Comparison of ENCODE assay signal across 30 mouse cellular contexts in genomic region chr11:83238389-83238788, GRCm38 (mm10). TPM values are rescaled to one million over a fixed set of nuclear protein-coding genes. Genes with fewer than 3 reads are reported as not detected.
DNase-seq lines count a peak whose midpoint lies in the region; ATAC-seq and TF ChIP-seq lines count a peak whose summit lies in the region.
"Had no signal": no experiment of that assay in that cellular context is flagged by ENCODE, and none has a peak within 500 bp of the region (broad histone marks: within the 10 kb centered on the region; RNA-seq: fewer than 3 reads in every experiment).

No protein-coding gene starts in this region.

- no peaks in the 10 kb centered on the region for H3K9me3 ChIP-seq in liver, embryonic 14.5 days (ENCODE audit: control insufficient read depth, low read length)
- H3K9me3 ChIP-seq in liver, postnatal 0 days (ENCODE audit: low read length), result no peaks in the 10 kb centered on the region
- no peaks in the 10 kb centered on the region for H3K9me3 ChIP-seq in liver, embryonic 16.5 days (replicated peaks; ENCODE audit: control insufficient read depth, low read length)
- H3K9me3 ChIP-seq in liver, embryonic 11.5 days (ENCODE audit: control insufficient read depth, low read length), result no peaks in the 10 kb centered on the region
- H3K9me3 ChIP-seq in MEL (replicated peaks; ENCODE audit: insufficient read depth, low read length), result no peaks in the 10 kb centered on the region
- H3K9me3 ChIP-seq: embryonic facial prominence, embryonic 10.5 days; embryonic facial prominence, embryonic 12.5 days; forebrain, embryonic 13.5 days; forebrain, embryonic 15.5 days had no signal

- H3K4me2 ChIP-seq in liver, embryonic 14.5 days (ENCODE audit: low read depth), result no peak overlapping the region
- no peak overlapping the region for H3K4me2 ChIP-seq in liver, postnatal 0 days (ENCODE audit: low read depth, low read length)
- 0 out of 2 replicates have a peak overlapping the region, but pooled peaks have one; percentile 12 for H3K4me2 ChIP-seq in liver, embryonic 16.5 days (ENCODE audit: low read depth, low read length)
- no peak overlapping the region for H3K4me2 ChIP-seq in liver, embryonic 11.5 days
- H3K4me2 ChIP-seq: embryonic facial prominence, embryonic 12.5 days; forebrain, embryonic 13.5 days; forebrain, embryonic 15.5 days had no signal

- peaks cover 3% of the 10 kb centered on the region; the same call in 1 of the 2 replicates for H3K79me2 ChIP-seq in MEL (ENCODE audit: control insufficient read depth, insufficient read depth, low read length, poor library complexity)

- H3K4me1 ChIP-seq in liver, embryonic 14.5 days (replicated peaks; ENCODE audit: control insufficient read depth in 2 of 2, insufficient read depth in 2 of 2, low read length in 1 of 2), result peaks cover 7 to 16% of the 10 kb centered on the region in 2 experiments; a peak in 3 of 4 replicates
- H3K4me1 ChIP-seq in liver, postnatal 0 days (ENCODE audit: insufficient read depth), result 0 out of 2 replicates have a peak, but pooled peaks cover 3% of the 10 kb centered on the region
- H3K4me1 ChIP-seq in liver, embryonic 16.5 days (ENCODE audit: control insufficient read depth, low read depth, low read length), result peaks cover 2% of the 10 kb centered on the region; the same call in 1 of the 2 replicates
- H3K4me1 ChIP-seq in liver, embryonic 11.5 days (replicated peaks; ENCODE audit: control insufficient read depth, insufficient read depth, low read length), result no peaks in the 10 kb centered on the region
- H3K4me1 ChIP-seq in MEL (ENCODE audit: control insufficient read depth in 1 of 2, insufficient read depth in 2 of 2, low read length in 2 of 2), result peaks cover 15% of the 10 kb centered on the region in 2 experiments
- H3K4me1 ChIP-seq: embryonic facial prominence, embryonic 12.5 days; forebrain, embryonic 13.5 days; forebrain, embryonic 15.5 days had no signal

- no peaks in the 10 kb centered on the region for H3K27me3 ChIP-seq in liver, embryonic 14.5 days (ENCODE audit: control insufficient read depth, insufficient read depth, low read length)
- no peaks in the 10 kb centered on the region for H3K27me3 ChIP-seq in liver, postnatal 0 days (ENCODE audit: insufficient read depth, low read length)
- H3K27me3 ChIP-seq in liver, embryonic 16.5 days (ENCODE audit: control insufficient read depth, insufficient read depth, low read depth, low read length), result no peaks in the 10 kb centered on the region
- H3K27me3 ChIP-seq in liver, embryonic 11.5 days (replicated peaks; ENCODE audit: control insufficient read depth, insufficient read depth, low read length), result no peaks in the 10 kb centered on the region
- no peaks in the 10 kb centered on the region for H3K27me3 ChIP-seq in MEL (ENCODE audit: control insufficient read depth in 1 of 2, insufficient read depth in 2 of 2, low read length in 2 of 2)
- H3K27me3 ChIP-seq: CH12.LX; embryonic facial prominence, embryonic 12.5 days; forebrain, embryonic 13.5 days; forebrain, embryonic 15.5 days had no signal

- WGBS in liver, embryonic 14.5 days (ENCODE audit: insufficient replicate concordance), result 60% methylated on average over 2 of the region's 2 CpGs
- WGBS in liver, postnatal 0 days (ENCODE audit: insufficient replicate concordance), result 90% methylated on average over 2 of the region's 2 CpGs
- 58% methylated on average over 2 of the region's 2 CpGs for WGBS in liver, embryonic 16.5 days (ENCODE audit: insufficient replicate concordance)
- WGBS in liver, embryonic 11.5 days, result 77% methylated on average over 2 of the region's 2 CpGs

- no peak for TF ChIP-seq CTCF in liver, embryonic 14.5 days (IDR thresholded peaks at IDR 0.05; ENCODE audit: low read depth)
- no peak for TF ChIP-seq CTCF in liver, postnatal 0 days (IDR thresholded peaks at IDR 0.05; ENCODE audit: low read depth)
- no peak for TF ChIP-seq CTCF in MEL (IDR thresholded peaks at IDR 0.05 in 2 of 3, conservative IDR thresholded peaks at IDR 0.05 in 1 of 3; ENCODE audit: control insufficient read depth in 1 of 3, insufficient read depth in 1 of 3, low read depth in 2 of 3, low read length in 3 of 3, poor library complexity in 1 of 3, severe bottlenecking in 1 of 3)

- no peaks in the 10 kb centered on the region; the same call in 1 of the 2 replicates for H3K36me3 ChIP-seq in liver, embryonic 14.5 days (replicated peaks; ENCODE audit: control insufficient read depth, insufficient read depth, low read depth)
- 0 out of 2 replicates have a peak, but pooled peaks cover 4% of the 10 kb centered on the region for H3K36me3 ChIP-seq in liver, postnatal 0 days (replicated peaks; ENCODE audit: insufficient read depth, low read length)
- peaks cover 2% of the 10 kb centered on the region; the same call in 1 of the 2 replicates for H3K36me3 ChIP-seq in liver, embryonic 16.5 days (ENCODE audit: control insufficient read depth, insufficient read depth)
- H3K36me3 ChIP-seq in liver, embryonic 11.5 days (ENCODE audit: control insufficient read depth, insufficient read depth, low read length), result no peaks in the 10 kb centered on the region
- peaks cover 22 to 31% of the 10 kb centered on the region in 2 experiments for H3K36me3 ChIP-seq in MEL (ENCODE audit: control insufficient read depth in 1 of 2, insufficient read depth in 2 of 2, low read length in 2 of 2)
- H3K36me3 ChIP-seq: embryonic facial prominence, embryonic 10.5 days; embryonic facial prominence, embryonic 12.5 days; forebrain, embryonic 15.5 days had no signal

- no peak for TF ChIP-seq EP300 in liver, embryonic 14.5 days (IDR thresholded peaks at IDR 0.05; ENCODE audit: low read depth)
- no peak for TF ChIP-seq EP300 in liver, postnatal 0 days (IDR thresholded peaks at IDR 0.05; ENCODE audit: low read depth)
- 0 out of 4 replicates have a peak, but pooled peaks of 1 of the 2 experiments have one; percentile 18 for TF ChIP-seq EP300 in MEL (IDR thresholded peaks at IDR 0.05; ENCODE audit: low read depth in 1 of 2, low read length in 2 of 2)

- H3K4me3 ChIP-seq in liver, embryonic 14.5 days (ENCODE audit: insufficient read depth in 1 of 2, low read depth in 2 of 2, low read length in 2 of 2), result no peak overlapping the region
- H3K4me3 ChIP-seq in liver, postnatal 0 days (ENCODE audit: low read depth, low read length), result no peak overlapping the region
- no peak overlapping the region for H3K4me3 ChIP-seq in liver, embryonic 16.5 days (ENCODE audit: low read depth, low read length)
- no peak overlapping the region for H3K4me3 ChIP-seq in liver, embryonic 11.5 days (ENCODE audit: low read depth, low read length)
- no peak overlapping the region for H3K4me3 ChIP-seq in MEL (ENCODE audit: control insufficient read depth in 1 of 2, insufficient read depth in 1 of 2, low read depth in 2 of 2, low read length in 2 of 2)
- H3K4me3 ChIP-seq: embryonic facial prominence, embryonic 10.5 days; embryonic facial prominence, embryonic 12.5 days; erythroblast, embryonic 14.5 days; forebrain, embryonic 13.5 days; forebrain, embryonic 15.5 days had no signal

- no peak for DNase-seq in liver, embryonic 14.5 days (ENCODE audit: low read depth in 3 of 3, low spot score in 3 of 3)
- no peak for DNase-seq in liver, postnatal 0 days
- no peak for DNase-seq in liver, embryonic 11.5 days (ENCODE audit: low spot score)
- DNase-seq in MEL (ENCODE audit: low read depth, low spot score), result no peak
- no peak for DNase-seq in B cell, adult 2 months
- DNase-seq: adrenal gland, adult 8-10 months; adrenal gland, postnatal 14 days; adrenal gland, postnatal 36 days; cerebellum, adult 11-12 months; cerebellum, adult 2 months; cerebellum, adult 9-10 months; cerebellum, postnatal 10 days; cerebellum, postnatal 25 days; forebrain, postnatal 0 days had no signal

- TF ChIP-seq POLR2A in MEL (IDR thresholded peaks at IDR 0.05; ENCODE audit: control insufficient read depth in 1 of 2, insufficient read depth in 1 of 2, low read depth in 1 of 2, low read length in 2 of 2, poor library complexity in 1 of 2), result no peak

- peak; percentile 67; the same call in 1 of the 2 replicates for ATAC-seq in liver, embryonic 14.5 days (ENCODE audit: insufficient read depth)
- ATAC-seq in liver, postnatal 0 days, result no peak
- ATAC-seq in liver, embryonic 16.5 days (ENCODE audit: low read depth), result peak; percentile 80
- no peak for ATAC-seq in liver, embryonic 11.5 days (replicated peaks; ENCODE audit: low FRiP score)
- 0 out of 2 replicates have a peak, but pooled peaks have one; percentile 25 for ATAC-seq in erythroid progenitor cell, adult 5-6 weeks (replicated peaks; ENCODE audit: low FRiP score, poor library complexity, severe bottlenecking)
- no peak for ATAC-seq in megakaryocyte, adult 5-6 weeks (ENCODE audit: poor library complexity, severe bottlenecking)
- ATAC-seq: activated CD4-positive, CD25-positive, alpha-beta regulatory T cell, adult 4 months; CD4-positive, CD25-positive, alpha-beta regulatory T cell, adult 4 months; forebrain, embryonic 13.5 days; forebrain, embryonic 15.5 days; forebrain, postnatal 0 days; Patski had no signal

- TF ChIP-seq RAD21 in MEL (IDR thresholded peaks at IDR 0.05; ENCODE audit: low read depth, low read length), result no peak

- peak overlapping the region; percentile 52 for H3K27ac ChIP-seq in liver, embryonic 14.5 days
- H3K27ac ChIP-seq in liver, postnatal 0 days (ENCODE audit: low read depth), result no peak overlapping the region
- peak overlapping the region; percentile 14 for H3K27ac ChIP-seq in liver, embryonic 16.5 days (ENCODE audit: low read length)
- H3K27ac ChIP-seq in liver, embryonic 11.5 days (ENCODE audit: low read depth, low read length), result no peak overlapping the region
- peak overlapping the region; percentile 25 for H3K27ac ChIP-seq in MEL (ENCODE audit: control insufficient read depth, low read depth, low read length)
- H3K27ac ChIP-seq: embryonic facial prominence, embryonic 10.5 days; embryonic facial prominence, embryonic 12.5 days; forebrain, embryonic 13.5 days; forebrain, embryonic 15.5 days had no signal

- H3K9ac ChIP-seq in liver, embryonic 14.5 days (replicated peaks), result no peak overlapping the region
- no peak overlapping the region for H3K9ac ChIP-seq in liver, postnatal 0 days (replicated peaks)
- H3K9ac ChIP-seq in liver, embryonic 16.5 days (ENCODE audit: low read depth, low read length), result no peak overlapping the region
- no peak overlapping the region for H3K9ac ChIP-seq in liver, embryonic 11.5 days (ENCODE audit: low read depth, low read length)
- no peak overlapping the region for H3K9ac ChIP-seq in MEL (ENCODE audit: control insufficient read depth, low read depth, low read length, poor library complexity, severe bottlenecking)
- H3K9ac ChIP-seq: embryonic facial prominence, embryonic 12.5 days; forebrain, embryonic 13.5 days; forebrain, embryonic 15.5 days; forebrain, postnatal 0 days had no signal

RNA-seq across cellular contexts. Expression of gene Slfn3, which starts 47.3 kb away (rescaled TPM):
- polyA plus RNA-seq in liver, embryonic 14.5 days (2012; rRNA removed), result 1.3 and 2.6 TPM in 2 replicates
- 2.4 and 2.7 TPM in 2 replicates for polyA plus RNA-seq in liver, embryonic 14.5 days (2014; fragmentation: Nextera tagmentation; extraction: Ambion mirVana)
- 0.77 and 1.1 TPM in 2 replicates for polyA plus RNA-seq in liver, postnatal 0 days (2015; fragmentation: Nextera tagmentation; extraction: Ambion mirVana)
- 2.0 and 2.5 TPM in 2 replicates for polyA plus RNA-seq in liver, embryonic 16.5 days (2015; fragmentation: Nextera tagmentation; extraction: Ambion mirVana)
- polyA plus RNA-seq in liver, embryonic 11.5 days (2014; fragmentation: Nextera tagmentation; extraction: Ambion mirVana), result 0.71 and 0.83 TPM in 2 replicates
- 0.10 and 0.23 TPM in 2 replicates for total RNA-seq in MEL (2012; rRNA removed)
- under 1 TPM in 1 of 2 experiments, not detected in 1; 0.35 TPM for polyA plus RNA-seq in MEL (2012; ENCODE audit: insufficient read depth in 1 of 2, insufficient read length in 2 of 2, low read depth in 1 of 2, low replicate concordance in 2 of 2, missing spikeins in 1 of 2)
- 5.0 and 19.3 TPM in 2 replicates for total RNA-seq in erythroid progenitor cell, adult 5-6 weeks (2015; ENCODE audit: low replicate concordance)
- 12.3 and 35.9 TPM in 2 replicates for total RNA-seq in erythroid progenitor cell, adult 5-6 weeks (2017; ENCODE audit: low replicate concordance)
- total RNA-seq in megakaryocyte, adult 5-6 weeks (2015), result 29.0 and 29.7 TPM in 2 replicates
- total RNA-seq in megakaryocyte, adult 5-6 weeks (2017), result 43.8 and 49.6 TPM in 2 replicates
- polyA plus RNA-seq: erythroblast, embryonic 14.5 days; Patski had no signal

RNA-seq across cellular contexts. Expression of gene Slfn14, which starts 48.1 kb away (rescaled TPM):
- polyA plus RNA-seq in liver, embryonic 14.5 days (2012; rRNA removed), result 11.4 and 15.4 TPM in 2 replicates
- 29.3 and 30.4 TPM in 2 replicates for polyA plus RNA-seq in liver, embryonic 14.5 days (2014; fragmentation: Nextera tagmentation; extraction: Ambion mirVana)
- polyA plus RNA-seq in liver, postnatal 0 days (2015; fragmentation: Nextera tagmentation; extraction: Ambion mirVana), result 14.3 and 14.8 TPM in 2 replicates
- 39.7 and 43.0 TPM in 2 replicates for polyA plus RNA-seq in liver, embryonic 16.5 days (2015; fragmentation: Nextera tagmentation; extraction: Ambion mirVana)
- 2.1 and 2.4 TPM in 2 replicates for polyA plus RNA-seq in liver, embryonic 11.5 days (2014; fragmentation: Nextera tagmentation; extraction: Ambion mirVana)
- 0.04 and 0.07 TPM in 2 replicates for total RNA-seq in MEL (2012; rRNA removed)
- under 1 TPM in 1 of 2 experiments, not detected in 1; 0.19 TPM for polyA plus RNA-seq in MEL (2012; ENCODE audit: insufficient read depth in 1 of 2, insufficient read length in 2 of 2, low read depth in 1 of 2, low replicate concordance in 2 of 2, missing spikeins in 1 of 2)
- total RNA-seq in erythroid progenitor cell, adult 5-6 weeks (2015; ENCODE audit: low replicate concordance), result 86.4 and 88.3 TPM in 2 replicates
- 93.6 and 106 TPM in 2 replicates for total RNA-seq in erythroid progenitor cell, adult 5-6 weeks (2017; ENCODE audit: low replicate concordance)
- not detected in 2 replicates for total RNA-seq in megakaryocyte, adult 5-6 weeks (2015)
- total RNA-seq in megakaryocyte, adult 5-6 weeks (2017), result 0.16 TPM in 1 of 2 replicates, not detected in the other
- total RNA-seq: adrenal gland, adult 18-20 months; adrenal gland, adult 8-10 months; adrenal gland, postnatal 36 days; CH12.LX; ES-E14; forebrain, postnatal 0 days had no signal
- polyA plus RNA-seq: activated CD4-positive, CD25-positive, alpha-beta regulatory T cell, adult 4 months; CD4-positive, CD25-positive, alpha-beta regulatory T cell, adult 4 months; cortical plate, adult 2 months; forebrain, embryonic 15.5 days; forebrain, postnatal 0 days; frontal cortex, adult 2 months; Patski had no signal

Comparison
In these comparisons a context has a peak if more than half of its experiments do, and no peak if none do; other contexts are left out.
1. ATAC-seq: peak in liver, embryonic 14.5 days (single experiment), liver, embryonic 16.5 days (single experiment) and erythroid progenitor cell, adult 5-6 weeks (single experiment); none in liver, postnatal 0 days (single experiment), liver, embryonic 11.5 days (single experiment) and megakaryocyte, adult 5-6 weeks (single experiment).
2. H3K27ac ChIP-seq: peak in liver, embryonic 14.5 days (single experiment), liver, embryonic 16.5 days (single experiment) and MEL (single experiment); none in liver, postnatal 0 days (single experiment) and liver, embryonic 11.5 days (single experiment).